Mouse (Mus musculus) ES-Bruce4 (cell line): ENCODE data around the gene Camta1.

Experiments used
- CTCF ChIP-seq: IDR thresholded peaks from one replicate; pipeline ENCODE4 v1.8.1; 2011; ENCODE audit warnings: low read depth, low read length
- POLR2A ChIP-seq: IDR thresholded peaks from one replicate; pipeline ENCODE4 v1.8.1; 2011; ENCODE audit warnings: low read length; ENCODE audit not compliant: insufficient read depth

- no peak for TF ChIP-seq POLR2A
- no peak for TF ChIP-seq CTCF
These were observed 529.4 kb downstream of the Camta1 start for GRCm38 (mm10) chr4:151332074-151332849.
